Mouse (Mus musculus) hindbrain, embryonic 11.5 days (tissue): Measurements from ENCODE around the gene Muc3a. TPM values are rescaled to one million over a fixed set of nuclear protein-coding genes. Genes with fewer than 3 reads are reported as not detected.

Experiments used
- ATAC-seq: fragments of 200-750 bp; cut with Nextera tagmentation; 2 replicates; pipeline ENCODE4 v1.8.0; 2017; ENCODE audit warnings: mild to moderate bottlenecking, moderate TSS enrichment, moderate library complexity; ENCODE audit not compliant: low FRiP score
- DNase-seq: peaks from one replicate; pipeline ENCODE4 v3.0.0-alpha.2; 2015; ENCODE audit warnings: low spot score
- H3K27ac ChIP-seq: fragments of 300-500 bp; sonication (generic); 2 replicates; pipeline ENCODE4 v1.5.1; 2014; ENCODE audit warnings: mild to moderate bottlenecking, low read depth, low read length
- H3K27me3 ChIP-seq: fragments of 300-500 bp; sonication (generic); 2 replicates; pipeline ENCODE4 v1.6.1; 2014; ENCODE audit warnings: mild to moderate bottlenecking, low read length, moderate library complexity, mixed read lengths; ENCODE audit not compliant: control insufficient read depth, insufficient read depth
- H3K36me3 ChIP-seq: fragments of 300-500 bp; sonication (generic); 2 replicates; pipeline ENCODE4 v1.6.1; 2014; ENCODE audit warnings: mild to moderate bottlenecking, low read length, moderate library complexity, mixed read lengths; ENCODE audit not compliant: control insufficient read depth, insufficient read depth
- H3K4me1 ChIP-seq: fragments of 300-500 bp; sonication (generic); replicated peaks from 2 replicates; pipeline ENCODE4 v1.6.1; 2014; ENCODE audit warnings: low read length, mixed read lengths; ENCODE audit not compliant: control insufficient read depth, insufficient read depth
- H3K4me2 ChIP-seq: fragments of 300-500 bp; sonication (generic); replicated peaks from 2 replicates; pipeline ENCODE4 v1.6.1; 2014; ENCODE audit warnings: mild to moderate bottlenecking, low read depth, low read length
- H3K4me3 ChIP-seq: fragments of 300-500 bp; sonication (generic); 2 replicates; pipeline ENCODE4 v1.5.1; 2014; ENCODE audit warnings: low read depth, low read length
- H3K9ac ChIP-seq: fragments of 300-500 bp; sonication (generic); 2 replicates; pipeline ENCODE4 v1.6.1; 2014; ENCODE audit warnings: low read depth, low read length
- H3K9me3 ChIP-seq: fragments of 300-500 bp; sonication (generic); 2 replicates; pipeline ENCODE4 v1.6.1; 2016; ENCODE audit warnings: low read length; ENCODE audit not compliant: control insufficient read depth
- WGBS: fragments of 180-500 bp; shearing (Covaris S2); extraction: QIAGEN DNeasy Blood & Tissue Kit; methylation state at CpG from one replicate; pipeline ENCODE4 v1.1.7; 2014; 5-methylcytosine and 5-hydroxymethylcytosine counted together
- polyA plus RNA-seq: library from polyadenylated mRNA; unstranded; fragments of >200 nt; fragmentation: Nextera tagmentation; extraction: Ambion mirVana; gene quantifications from 2 replicates; pipeline ENCODE4 v1.2.1, GENCODE M21; 2014

Gene Muc3a
- polyA plus RNA-seq, 1 experiment from 2014 or later = 0.14 TPM

GRCm38 (mm10) chr5:137179646-137180374, 32.4 kb downstream of the Muc3a start:
- Histone ChIP-seq H3K9me3 (no peaks in the 10 kb centered on the region), H3K9ac (no peak overlapping the region), H3K27me3 (no peaks in the 10 kb centered on the region), H3K4me3 (no peak overlapping the region), H3K4me2 (no peak overlapping the region), H3K36me3 (no peaks in the 10 kb centered on the region), H3K4me1 (no peaks in the 10 kb centered on the region), H3K27ac (no peak overlapping the region)
- ATAC-seq = no peak
- 81% methylated on average over 8 of the region's 8 CpGs for WGBS
- no peak for DNase-seq

GRCm38 (mm10) chr5:137173967-137174366, 38.2 kb downstream of the Muc3a start:
- DNase-seq = no peak
- no peak overlapping the region for H3K4me2 ChIP-seq
- H3K4me3 ChIP-seq = no peak overlapping the region
- no peaks in the 10 kb centered on the region for H3K4me1 ChIP-seq
- no peaks in the 10 kb centered on the region for H3K36me3 ChIP-seq
- no peaks in the 10 kb centered on the region for H3K27me3 ChIP-seq
- H3K27ac ChIP-seq = no peak overlapping the region
- no peaks in the 10 kb centered on the region for H3K9me3 ChIP-seq
- no peak overlapping the region for H3K9ac ChIP-seq
- 82% methylated on average over 6 of the region's 6 CpGs for WGBS
- ATAC-seq = no peak

GRCm38 (mm10) chr5:137172591-137172990, 39.6 kb downstream of the Muc3a start:
- H3K36me3 ChIP-seq = no peaks in the 10 kb centered on the region
- 4% methylated on average over 1 of the region's 1 CpGs for WGBS
- no peak for ATAC-seq
- no peak overlapping the region for H3K9ac ChIP-seq
- H3K27me3 ChIP-seq = no peaks in the 10 kb centered on the region
- DNase-seq = no peak
- H3K4me1 ChIP-seq = no peaks in the 10 kb centered on the region
- no peaks in the 10 kb centered on the region for H3K9me3 ChIP-seq
- H3K4me3 ChIP-seq = no peak overlapping the region
- H3K27ac ChIP-seq = no peak overlapping the region
- no peak overlapping the region for H3K4me2 ChIP-seq

DNA sequence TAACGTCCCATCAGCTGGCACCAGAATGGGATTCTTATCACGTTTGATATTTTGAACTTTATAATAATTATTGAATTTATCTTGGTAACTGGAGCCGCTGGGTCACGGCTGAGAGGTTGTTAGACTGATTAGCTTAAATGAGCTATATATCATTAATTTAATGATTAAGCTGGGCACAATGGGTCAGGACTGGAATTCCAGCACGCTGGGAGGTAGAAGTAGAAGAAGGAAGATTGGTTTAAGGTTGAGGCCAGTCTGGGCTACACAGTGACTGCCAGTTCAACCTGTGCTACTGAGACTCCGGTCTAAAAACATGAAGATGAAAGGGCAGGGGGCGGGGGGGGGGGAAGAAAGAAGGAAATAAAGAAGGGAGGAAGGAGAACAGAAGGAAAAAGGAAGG, 40.7 kb downstream of the Muc3a start:
- H3K4me2 ChIP-seq = no peak overlapping the region
- DNase-seq (no peak), ATAC-seq (no peak)
- H3K27ac ChIP-seq = no peak overlapping the region
- no peaks in the 10 kb centered on the region for H3K9me3 ChIP-seq
- 70% methylated on average over 7 of the region's 7 CpGs for WGBS
- no peaks in the 10 kb centered on the region for H3K36me3 ChIP-seq
- H3K27me3 ChIP-seq = no peaks in the 10 kb centered on the region
- H3K4me1 ChIP-seq = no peaks in the 10 kb centered on the region
- no peak overlapping the region for H3K4me3 ChIP-seq
- no peak overlapping the region for H3K9ac ChIP-seq

- WGBS = 75% methylated on average over 9 of the region's 9 CpGs
- H3K4me3 ChIP-seq = no peak overlapping the region
- no peak overlapping the region for H3K9ac ChIP-seq
- H3K27ac ChIP-seq = no peak overlapping the region
- H3K9me3 ChIP-seq = no peaks in the 10 kb centered on the region
- DNase-seq = no peak
- no peak overlapping the region for H3K4me2 ChIP-seq
- H3K36me3 ChIP-seq = no peaks in the 10 kb centered on the region
- no peaks in the 10 kb centered on the region for H3K27me3 ChIP-seq
- no peaks in the 10 kb centered on the region for H3K4me1 ChIP-seq
- ATAC-seq = no peak
Measured at GRCm38 (mm10) chr5:137170836-137171380, 41.3 kb downstream of the Muc3a start.

DNA sequence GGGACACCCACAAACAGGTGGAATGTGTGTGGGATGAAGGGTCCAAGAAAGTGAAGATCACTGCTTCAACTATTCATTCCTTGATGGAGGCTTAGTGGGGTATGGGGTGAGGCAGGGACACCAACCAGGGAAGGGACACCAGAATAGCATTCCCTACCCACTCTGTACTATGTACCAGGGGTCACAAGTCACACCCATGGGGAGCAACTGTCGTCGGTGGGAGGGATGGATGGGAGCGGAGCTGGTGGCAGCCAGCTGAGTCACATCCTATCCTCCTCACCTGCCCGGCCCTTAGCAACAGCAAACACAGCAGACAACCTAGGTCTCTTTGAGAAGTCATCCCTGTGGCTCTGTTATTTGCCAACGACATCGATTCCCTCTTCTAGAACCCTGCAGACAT, 44.6 kb downstream of the Muc3a start:
- 75% methylated on average over 6 of the region's 6 CpGs for WGBS
- H3K27me3 ChIP-seq = no peaks in the 10 kb centered on the region
- no peaks in the 10 kb centered on the region for H3K4me1 ChIP-seq
- ATAC-seq (no peak), DNase-seq (no peak)
- no peaks in the 10 kb centered on the region for H3K9me3 ChIP-seq
- no peaks in the 10 kb centered on the region for H3K36me3 ChIP-seq
- H3K9ac ChIP-seq = no peak overlapping the region
- H3K27ac ChIP-seq = no peak overlapping the region
- no peak overlapping the region for H3K4me2 ChIP-seq
- no peak overlapping the region for H3K4me3 ChIP-seq

GRCm38 (mm10) chr5:137166012-137166411, 46.2 kb downstream of the Muc3a start:
- Histone ChIP-seq H3K9me3 (no peaks in the 10 kb centered on the region), H3K4me1 (no peaks in the 10 kb centered on the region), H3K27me3 (no peaks in the 10 kb centered on the region), H3K36me3 (no peaks in the 10 kb centered on the region), H3K9ac (no peak overlapping the region), H3K4me3 (no peak overlapping the region), H3K4me2 (no peak overlapping the region), H3K27ac (no peak overlapping the region)
- WGBS = 75% methylated on average over 9 of the region's 9 CpGs
- DNase-seq (no peak), ATAC-seq (no peak)

- 77% methylated on average over 4 of the region's 4 CpGs for WGBS
- Histone ChIP-seq H3K9ac (no peak overlapping the region), H3K4me1 (no peaks in the 10 kb centered on the region), H3K4me2 (no peak overlapping the region), H3K27ac (no peak overlapping the region), H3K4me3 (no peak overlapping the region), H3K9me3 (no peaks in the 10 kb centered on the region), H3K27me3 (no peaks in the 10 kb centered on the region), H3K36me3 (no peaks in the 10 kb centered on the region)
- DNase-seq (no peak), ATAC-seq (no peak)
Measured at GRCm38 (mm10) chr5:137161853-137162252, 50.3 kb downstream of the Muc3a start.

DNA sequence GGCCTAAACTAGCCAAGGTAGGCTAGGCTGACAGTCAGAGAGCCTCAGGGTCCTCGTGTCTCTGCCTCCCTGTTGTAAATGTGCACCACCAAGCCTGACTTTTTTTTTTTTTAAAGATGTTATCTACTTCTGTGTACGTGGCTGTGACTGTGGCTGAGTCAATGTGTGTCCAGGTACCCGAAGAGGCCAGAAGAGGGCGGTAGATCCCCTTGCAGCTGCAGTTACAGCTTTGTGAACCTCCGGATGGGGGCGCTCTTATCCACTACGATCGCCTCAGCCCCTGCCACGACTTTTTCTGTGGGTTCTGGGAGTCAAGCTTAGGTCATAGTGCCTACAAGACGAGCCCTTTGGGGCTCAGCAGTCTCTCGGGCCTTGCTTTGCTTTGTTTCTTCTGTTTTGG, 52.7 kb downstream of the Muc3a start:
- Histone ChIP-seq H3K27me3 (no peaks in the 10 kb centered on the region), H3K36me3 (no peaks in the 10 kb centered on the region), H3K4me3 (no peak overlapping the region), H3K4me2 (no peak overlapping the region), H3K9ac (no peak overlapping the region), H3K4me1 (no peaks in the 10 kb centered on the region), H3K9me3 (no peaks in the 10 kb centered on the region), H3K27ac (no peak overlapping the region)
- ATAC-seq (no peak), DNase-seq (peak; percentile 34)
- WGBS = 34% methylated on average over 11 of the region's 11 CpGs
